Mouse (Mus musculus): ENCODE measurements around the gene Gm28053. TPM values are rescaled to one million over a fixed set of nuclear protein-coding genes. Genes with fewer than 3 reads are reported as not detected.

The Gm28053 gene
- polyA plus RNA-seq, 1 experiment from 2014 or later, result 1.00 TPM

- no peaks in the 10 kb centered on the region for H3K4me1 ChIP-seq (ENCODE audit: control insufficient read depth, insufficient read depth, low read length)
- H3K27ac ChIP-seq (replicated peaks; ENCODE audit: low read depth, low read length), result no peak overlapping the region
- no peak overlapping the region for H3K4me2 ChIP-seq (ENCODE audit: low read length)
- H3K9ac ChIP-seq (replicated peaks; ENCODE audit: low read length), result no peak overlapping the region
- ATAC-seq (ENCODE audit: low FRiP score, low TSS enrichment) (no peak), DNase-seq (no peak)
- H3K4me3 ChIP-seq (replicated peaks; ENCODE audit: low read depth, low read length), result no peak overlapping the region
- no peaks in the 10 kb centered on the region for H3K27me3 ChIP-seq (ENCODE audit: control insufficient read depth, insufficient read depth, low read length)
- no peaks in the 10 kb centered on the region for H3K36me3 ChIP-seq (ENCODE audit: control insufficient read depth, insufficient read depth, low read length)
- WGBS, result 87% methylated on average over 7 of the region's 7 CpGs
- H3K9me3 ChIP-seq (ENCODE audit: control insufficient read depth, low read length), result no peaks in the 10 kb centered on the region
These were observed 32.4 kb upstream of the Gm28053 start for GRCm38 (mm10) chr6:48685694-48686665.

GRCm38 (mm10) chr6:48687077-48687476 lies 31.3 kb upstream of the Gm28053 start:
- Histone ChIP-seq H3K4me3 (replicated peaks; ENCODE audit: low read depth, low read length) (no peak overlapping the region), H3K36me3 (ENCODE audit: control insufficient read depth, insufficient read depth, low read length) (no peaks in the 10 kb centered on the region), H3K9me3 (ENCODE audit: control insufficient read depth, low read length) (no peaks in the 10 kb centered on the region), H3K4me1 (ENCODE audit: control insufficient read depth, insufficient read depth, low read length) (no peaks in the 10 kb centered on the region), H3K27ac (replicated peaks; ENCODE audit: low read depth, low read length) (no peak overlapping the region), H3K4me2 (ENCODE audit: low read length) (no peak overlapping the region), H3K27me3 (ENCODE audit: control insufficient read depth, insufficient read depth, low read length) (no peaks in the 10 kb centered on the region), H3K9ac (replicated peaks; ENCODE audit: low read length) (no peak overlapping the region)
- 74% methylated on average over 2 of the region's 2 CpGs for WGBS
- ATAC-seq (ENCODE audit: low FRiP score, low TSS enrichment) (no peak), DNase-seq (no peak)

GRCm38 (mm10) chr6:48689320-48689719 lies 29.1 kb upstream of the Gm28053 start:
- no peak overlapping the region for H3K4me3 ChIP-seq (replicated peaks; ENCODE audit: low read depth, low read length)
- no peak for ATAC-seq (ENCODE audit: low FRiP score, low TSS enrichment)

GRCm38 (mm10) chr6:48692962-48693361 lies 25.4 kb upstream of the Gm28053 start:
- H3K4me2 ChIP-seq (ENCODE audit: low read length), result no peak overlapping the region
- no peak overlapping the region for H3K4me3 ChIP-seq (replicated peaks; ENCODE audit: low read depth, low read length)
- H3K27ac ChIP-seq (replicated peaks; ENCODE audit: low read depth, low read length), result no peak overlapping the region
- no peaks in the 10 kb centered on the region for H3K9me3 ChIP-seq (ENCODE audit: control insufficient read depth, low read length)
- no peaks in the 10 kb centered on the region for H3K36me3 ChIP-seq (ENCODE audit: control insufficient read depth, insufficient read depth, low read length)
- no peaks in the 10 kb centered on the region for H3K4me1 ChIP-seq (ENCODE audit: control insufficient read depth, insufficient read depth, low read length)
- H3K9ac ChIP-seq (replicated peaks; ENCODE audit: low read length), result no peak overlapping the region
- ATAC-seq (ENCODE audit: low FRiP score, low TSS enrichment) (no peak), DNase-seq (no peak)
- 91% methylated on average over 6 of the region's 6 CpGs for WGBS
- H3K27me3 ChIP-seq (ENCODE audit: control insufficient read depth, insufficient read depth, low read length), result no peaks in the 10 kb centered on the region

More at GRCm38 (mm10) chr6:48689320-48689719, 29.1 kb upstream of the Gm28053 start:
- no peak overlapping the region for H3K9ac ChIP-seq (replicated peaks; ENCODE audit: low read length)
- DNase-seq, result no peak
- no peaks in the 10 kb centered on the region for H3K27me3 ChIP-seq (ENCODE audit: control insufficient read depth, insufficient read depth, low read length)
- H3K36me3 ChIP-seq (ENCODE audit: control insufficient read depth, insufficient read depth, low read length), result no peaks in the 10 kb centered on the region
- no peak overlapping the region for H3K27ac ChIP-seq (replicated peaks; ENCODE audit: low read depth, low read length)
- H3K4me2 ChIP-seq (ENCODE audit: low read length), result no peak overlapping the region
- 91% methylated on average over 2 of the region's 2 CpGs for WGBS
- no peaks in the 10 kb centered on the region for H3K4me1 ChIP-seq (ENCODE audit: control insufficient read depth, insufficient read depth, low read length)
- no peaks in the 10 kb centered on the region for H3K9me3 ChIP-seq (ENCODE audit: control insufficient read depth, low read length)

DNA sequence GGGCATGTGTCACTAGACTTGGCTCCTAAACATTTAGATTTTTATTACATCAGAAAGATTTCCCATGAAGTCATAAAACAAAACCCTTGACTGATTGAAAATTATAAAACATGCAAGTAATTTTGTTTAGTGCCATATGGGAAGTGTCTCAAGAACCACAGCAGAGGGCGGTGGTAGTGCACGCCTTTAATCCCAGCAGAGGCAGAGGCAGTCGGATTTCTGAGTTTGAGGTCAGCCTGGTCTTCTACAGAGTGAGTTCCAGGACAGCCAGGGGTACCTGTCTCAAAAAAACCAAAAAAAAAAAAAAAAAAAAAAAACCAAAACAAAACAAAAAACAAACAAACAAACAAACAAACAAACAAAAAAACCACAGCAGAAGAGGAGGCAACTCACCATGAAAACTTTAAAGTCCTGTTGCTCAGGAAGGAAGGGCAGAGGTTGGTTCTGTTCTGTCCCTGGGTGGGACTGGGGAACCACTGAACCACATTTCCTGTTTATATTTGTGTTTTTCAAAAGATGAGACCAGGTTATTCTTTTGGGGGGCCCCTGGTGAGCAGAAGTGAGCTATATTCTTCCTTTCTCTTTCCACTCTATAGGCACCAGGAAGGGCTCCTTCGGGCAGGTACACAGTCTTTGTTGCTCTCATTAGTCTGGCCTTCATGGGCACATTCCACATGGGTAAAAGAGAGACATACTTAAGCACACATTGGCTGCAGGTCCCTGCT lies 21.4 kb upstream of the Gm28053 start:
- no peak for DNase-seq
- H3K27ac ChIP-seq (replicated peaks; ENCODE audit: low read depth, low read length), result no peak overlapping the region
- no peak overlapping the region for H3K4me2 ChIP-seq (ENCODE audit: low read length)
- no peaks in the 10 kb centered on the region for H3K36me3 ChIP-seq (ENCODE audit: control insufficient read depth, insufficient read depth, low read length)
- H3K9me3 ChIP-seq (ENCODE audit: control insufficient read depth, low read length), result no peaks in the 10 kb centered on the region
- H3K4me1 ChIP-seq (ENCODE audit: control insufficient read depth, insufficient read depth, low read length), result no peaks in the 10 kb centered on the region
- no peak overlapping the region for H3K9ac ChIP-seq (replicated peaks; ENCODE audit: low read length)
- H3K27me3 ChIP-seq (ENCODE audit: control insufficient read depth, insufficient read depth, low read length), result no peaks in the 10 kb centered on the region
- no peak overlapping the region for H3K4me3 ChIP-seq (replicated peaks; ENCODE audit: low read depth, low read length)
- 86% methylated on average over 4 of the region's 4 CpGs for WGBS
- ATAC-seq (ENCODE audit: low FRiP score, low TSS enrichment), result no peak

GRCm38 (mm10) chr6:48697555-48697930 lies 20.9 kb upstream of the Gm28053 start:
- ATAC-seq (ENCODE audit: low FRiP score, low TSS enrichment) (no peak), DNase-seq (no peak)
- Histone ChIP-seq H3K4me3 (replicated peaks; ENCODE audit: low read depth, low read length) (no peak overlapping the region), H3K4me2 (ENCODE audit: low read length) (no peak overlapping the region), H3K9me3 (ENCODE audit: control insufficient read depth, low read length) (no peaks in the 10 kb centered on the region), H3K4me1 (ENCODE audit: control insufficient read depth, insufficient read depth, low read length) (no peaks in the 10 kb centered on the region), H3K9ac (replicated peaks; ENCODE audit: low read length) (no peak overlapping the region), H3K27ac (replicated peaks; ENCODE audit: low read depth, low read length) (no peak overlapping the region), H3K27me3 (ENCODE audit: control insufficient read depth, insufficient read depth, low read length) (no peaks in the 10 kb centered on the region), H3K36me3 (ENCODE audit: control insufficient read depth, insufficient read depth, low read length) (no peaks in the 10 kb centered on the region)
- 75% methylated on average over 1 of the region's 1 CpGs for WGBS

GRCm38 (mm10) chr6:48698066-48698856 lies 20.1 kb upstream of the Gm28053 start:
- Histone ChIP-seq H3K4me2 (ENCODE audit: low read length) (no peak overlapping the region), H3K9me3 (ENCODE audit: control insufficient read depth, low read length) (no peaks in the 10 kb centered on the region), H3K9ac (replicated peaks; ENCODE audit: low read length) (no peak overlapping the region), H3K27me3 (ENCODE audit: control insufficient read depth, insufficient read depth, low read length) (no peaks in the 10 kb centered on the region), H3K4me1 (ENCODE audit: control insufficient read depth, insufficient read depth, low read length) (no peaks in the 10 kb centered on the region), H3K4me3 (replicated peaks; ENCODE audit: low read depth, low read length) (no peak overlapping the region), H3K27ac (replicated peaks; ENCODE audit: low read depth, low read length) (no peak overlapping the region), H3K36me3 (ENCODE audit: control insufficient read depth, insufficient read depth, low read length) (no peaks in the 10 kb centered on the region)
- ATAC-seq (ENCODE audit: low FRiP score, low TSS enrichment) (no peak), DNase-seq (no peak)
- 74% methylated on average over 7 of the region's 7 CpGs for WGBS

- no peak overlapping the region for H3K9ac ChIP-seq (replicated peaks; ENCODE audit: low read length)
- no peak overlapping the region for H3K4me2 ChIP-seq (ENCODE audit: low read length)
- ATAC-seq (ENCODE audit: low FRiP score, low TSS enrichment) (no peak), DNase-seq (no peak)
- no peaks in the 10 kb centered on the region for H3K36me3 ChIP-seq (ENCODE audit: control insufficient read depth, insufficient read depth, low read length)
- H3K4me3 ChIP-seq (replicated peaks; ENCODE audit: low read depth, low read length), result no peak overlapping the region
- no peaks in the 10 kb centered on the region for H3K9me3 ChIP-seq (ENCODE audit: control insufficient read depth, low read length)
- no peak overlapping the region for H3K27ac ChIP-seq (replicated peaks; ENCODE audit: low read depth, low read length)
- H3K4me1 ChIP-seq (ENCODE audit: control insufficient read depth, insufficient read depth, low read length), result no peaks in the 10 kb centered on the region
- H3K27me3 ChIP-seq (ENCODE audit: control insufficient read depth, insufficient read depth, low read length), result no peaks in the 10 kb centered on the region
- WGBS, result 87% methylated on average over 3 of the region's 3 CpGs
These were observed 19.5 kb upstream of the Gm28053 start for GRCm38 (mm10) chr6:48698888-48699287.

Measured in midbrain, embryonic 14.5 days (tissue).